Mouse (Mus musculus): Measurements from ENCODE around the gene Ccdc159. TPM values are rescaled to one million over a fixed set of nuclear protein-coding genes. Genes with fewer than 3 reads are reported as not detected.

The Ccdc159 gene
- polyA plus RNA-seq, 1 experiment, result 0.31 TPM

DNA sequence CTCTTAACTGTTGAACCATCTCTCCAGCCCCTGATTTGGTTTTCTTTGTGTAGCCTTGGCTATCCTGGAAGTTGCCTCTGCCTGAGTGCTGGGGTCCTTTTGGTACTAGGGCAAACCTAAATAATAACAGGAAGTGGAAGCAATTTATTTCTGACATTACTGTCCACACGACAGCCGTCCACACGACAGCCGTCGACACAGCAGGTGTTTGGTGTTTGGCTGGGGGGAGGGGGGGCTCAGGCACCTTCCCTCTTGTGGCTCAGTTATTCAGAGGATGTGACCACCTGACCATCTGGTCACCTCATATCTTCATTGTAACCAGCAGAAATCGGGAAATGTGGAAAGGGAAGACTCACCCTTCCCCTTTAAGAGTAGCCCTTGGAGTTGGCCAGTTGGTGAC lies 41.6 kb downstream of the Ccdc159 start:
- TF ChIP-seq GATA1 (IDR thresholded peaks at IDR 0.05; ENCODE audit: low read length), result no peak

DNA sequence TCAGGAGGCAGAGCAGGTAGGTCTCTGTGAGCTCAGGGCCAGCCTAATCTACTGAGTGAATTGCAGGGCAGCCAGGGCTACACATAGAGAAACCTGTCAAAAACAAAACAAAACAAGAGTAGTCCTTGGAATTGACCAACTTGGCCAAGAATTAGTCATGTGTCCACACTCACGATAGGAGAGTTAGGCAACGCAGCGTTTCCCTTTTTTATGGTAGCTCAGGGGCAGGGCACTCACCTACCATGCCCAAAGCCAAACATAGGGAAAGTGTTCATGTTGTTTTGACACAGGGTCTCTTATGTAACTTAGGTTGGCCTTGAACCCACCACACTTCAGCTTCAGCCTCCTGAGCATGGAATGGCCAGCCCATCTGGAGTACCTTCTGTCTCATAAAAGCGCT lies 42.0 kb downstream of the Ccdc159 start:
- TF ChIP-seq GATA1 (IDR thresholded peaks at IDR 0.05; ENCODE audit: low read length), result no peak

DNA sequence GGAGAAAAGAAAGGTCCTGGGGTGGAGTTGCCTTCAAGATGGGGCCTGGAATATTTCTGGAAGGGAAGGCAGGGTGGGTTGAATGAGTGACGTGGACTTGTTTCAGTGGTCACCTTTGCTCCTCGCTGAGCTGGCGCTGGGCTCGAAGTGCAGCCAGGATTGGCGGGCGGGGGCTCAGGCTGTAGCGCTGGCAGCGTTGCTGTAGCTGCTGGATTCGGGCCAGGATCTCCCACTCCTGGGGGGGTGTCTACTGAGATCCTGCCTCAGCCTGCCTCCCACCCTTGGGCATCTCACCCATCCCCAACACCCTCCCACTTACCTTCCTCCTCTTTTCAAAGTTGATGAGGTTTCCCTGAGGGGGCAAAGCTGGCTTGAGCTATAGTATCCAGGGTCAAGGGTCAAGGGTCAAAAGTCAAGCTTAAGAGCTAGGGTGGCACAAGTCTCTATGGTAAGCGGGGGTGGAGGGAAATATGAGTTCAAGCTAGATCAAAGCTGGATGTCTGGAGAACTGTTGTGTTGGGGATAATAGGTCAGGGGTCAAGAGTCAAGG lies 49.4 kb downstream of the Ccdc159 start:
- TF ChIP-seq GATA1 (IDR thresholded peaks at IDR 0.05; ENCODE audit: low read length), result no peak

DNA sequence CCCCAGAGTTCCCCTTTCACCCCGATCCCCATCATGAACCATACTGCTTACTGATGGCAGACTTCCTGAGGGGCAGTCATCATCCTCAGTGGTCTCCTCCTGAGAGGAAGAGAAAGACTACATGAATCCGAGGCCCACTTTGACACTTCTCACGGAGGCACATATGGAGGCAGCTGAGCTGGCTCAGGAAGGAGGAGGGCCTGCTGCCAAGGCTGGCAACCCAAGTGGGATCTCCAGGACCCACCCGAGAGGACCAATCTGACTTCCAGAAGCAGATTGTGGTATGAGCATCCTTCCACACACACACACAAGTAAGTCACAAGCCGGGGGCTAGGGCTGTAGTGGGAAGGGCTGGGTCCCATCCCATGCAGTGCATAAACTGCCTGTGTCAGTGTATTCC lies 50.1 kb downstream of the Ccdc159 start:
- no peak for TF ChIP-seq GATA1 (IDR thresholded peaks at IDR 0.05; ENCODE audit: low read length)

DNA sequence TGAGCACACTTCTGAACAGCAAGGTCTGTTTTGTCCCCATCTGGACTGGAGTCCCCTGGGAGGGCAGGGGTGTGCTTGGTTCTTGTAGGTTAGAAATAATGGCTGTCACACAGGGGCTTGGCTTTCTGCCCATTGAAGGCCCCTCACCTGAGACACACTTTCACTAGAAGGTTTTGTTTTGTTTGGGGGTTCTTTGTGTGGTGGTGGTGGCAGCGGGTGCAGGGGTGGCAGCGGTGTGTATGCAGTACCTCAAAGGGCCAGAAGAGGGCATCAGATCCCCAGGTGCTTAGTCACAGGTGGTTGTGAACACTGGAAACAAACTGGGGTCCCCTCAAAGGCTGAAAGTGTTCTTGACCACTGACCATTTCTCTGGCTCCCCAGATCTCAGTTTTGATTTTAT lies 50.7 kb downstream of the Ccdc159 start:
- TF ChIP-seq GATA1 (IDR thresholded peaks at IDR 0.05; ENCODE audit: low read length), result no peak

DNA sequence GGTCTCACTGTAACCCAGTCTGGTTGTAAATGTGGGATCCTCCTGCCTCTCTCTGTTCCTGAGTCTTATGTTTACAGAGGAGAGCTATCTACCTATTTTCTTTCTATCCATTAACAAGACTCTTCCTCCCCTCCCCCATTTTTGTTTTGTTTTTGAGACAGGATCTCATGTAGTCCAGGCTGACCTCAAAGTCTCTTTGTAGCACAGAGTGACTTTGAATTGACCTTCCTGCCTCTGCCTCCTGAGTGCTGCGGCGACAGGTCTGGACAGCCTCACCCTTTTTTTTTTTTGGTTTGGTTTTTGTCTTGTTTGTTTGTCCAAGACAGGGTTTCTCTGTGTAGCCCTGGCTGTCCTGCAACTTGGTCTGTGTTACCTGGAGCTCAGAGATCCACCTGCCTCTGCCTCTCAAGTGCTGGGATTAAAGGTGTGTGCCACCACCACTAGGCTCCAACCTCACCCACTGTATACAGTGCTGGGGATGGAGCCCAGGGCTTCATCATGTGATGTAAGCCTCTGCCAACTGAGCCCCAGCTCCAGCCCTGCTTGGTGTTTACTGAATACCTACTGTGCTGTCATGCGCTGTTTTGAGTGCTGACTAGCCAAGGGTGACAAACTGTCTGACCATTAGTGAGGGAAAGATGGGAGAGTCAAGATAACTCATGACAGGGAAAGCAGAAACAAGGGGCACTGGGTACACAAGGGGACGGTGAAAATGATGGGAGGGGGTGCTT lies 51.3 kb downstream of the Ccdc159 start:
- TF ChIP-seq GATA1 (IDR thresholded peaks at IDR 0.05; ENCODE audit: low read length), result no peak

DNA sequence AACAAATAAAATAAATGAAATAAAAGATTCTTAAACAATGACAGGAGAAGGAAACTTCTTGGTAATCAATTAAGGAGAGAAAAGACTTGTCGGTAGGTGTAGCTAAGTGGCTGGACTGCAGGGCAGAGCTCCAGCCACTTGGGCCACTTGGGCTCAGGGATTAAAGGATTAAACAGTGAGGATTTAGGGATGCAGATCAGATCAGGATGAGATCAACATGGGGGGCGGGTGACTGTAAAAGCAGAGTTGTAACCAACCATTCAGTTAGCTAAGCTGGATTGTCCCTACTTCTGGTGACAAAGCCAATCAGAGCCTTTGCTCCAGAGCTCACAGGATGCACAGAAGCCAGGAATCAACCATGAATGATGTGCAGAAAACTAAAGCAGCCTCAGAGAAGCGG lies 56.6 kb downstream of the Ccdc159 start:
- no peak for TF ChIP-seq GATA1 (IDR thresholded peaks at IDR 0.05; ENCODE audit: low read length)

Other genes with a start within 250 kb of the Ccdc159 start
- gene Ldlr, start 204.0 kb upstream of the Ccdc159 start, polyA plus RNA-seq (2012), result 35.3 and 54.5 TPM in 2 replicates
- gene Spc24, start 167.2 kb upstream of the Ccdc159 start, polyA plus RNA-seq (2012), result 90.6 and 123 TPM in 2 replicates
- gene Kank2, start 128.7 kb upstream of the Ccdc159 start, polyA plus RNA-seq (2012), result 0.01 and 0.04 TPM in 2 replicates
- gene Angptl8, start 92.0 kb upstream of the Ccdc159 start, polyA plus RNA-seq (2012), result not detected in 2 replicates
- gene Dock6, start 74.8 kb upstream of the Ccdc159 start, polyA plus RNA-seq (2012), result 6.5 and 7.2 TPM in 2 replicates
- gene Rab3d, start 9.3 kb upstream of the Ccdc159 start, polyA plus RNA-seq (2012), result 7.7 and 15.2 TPM in 2 replicates
- gene Tmem205, start 85 bp downstream of the Ccdc159 start, polyA plus RNA-seq (2012), result 13.3 and 18.6 TPM in 2 replicates
- gene Plppr2, start 9.6 kb downstream of the Ccdc159 start, polyA plus RNA-seq (2012), result 3.6 and 5.0 TPM in 2 replicates
- 15.1 and 19.9 TPM in 2 replicates for gene Swsap1, start 28.3 kb downstream of the Ccdc159 start, polyA plus RNA-seq (2012)
- gene Epor, start 36.0 kb downstream of the Ccdc159 start, polyA plus RNA-seq (2012), result 159 and 199 TPM in 2 replicates
- gene Rgl3, start 62.0 kb downstream of the Ccdc159 start, polyA plus RNA-seq (2012), result not detected in 2 replicates
- gene Ccdc151, start 75.2 kb downstream of the Ccdc159 start, polyA plus RNA-seq (2012), result 0.05 and 0.06 TPM in 2 replicates
- gene Prkcsh, start 75.3 kb downstream of the Ccdc159 start, polyA plus RNA-seq (2012), result 177 and 197 TPM in 2 replicates
- not detected in 2 replicates for gene Elavl3, start 124.6 kb downstream of the Ccdc159 start, polyA plus RNA-seq (2012)
- gene Gm49318, start 143.8 kb downstream of the Ccdc159 start, polyA plus RNA-seq (2012), result not detected in 2 replicates
- 17.0 and 20.8 TPM in 2 replicates for gene Zfp653, start 143.9 kb downstream of the Ccdc159 start, polyA plus RNA-seq (2012)
- 34.1 and 46.0 TPM in 2 replicates for gene Ecsit, start 158.0 kb downstream of the Ccdc159 start, polyA plus RNA-seq (2012)
- not detected in 2 replicates for gene Cnn1, start 171.7 kb downstream of the Ccdc159 start, polyA plus RNA-seq (2012)
- 67.9 and 125 TPM in 2 replicates for gene Elof1, start 189.7 kb downstream of the Ccdc159 start, polyA plus RNA-seq (2012)
- gene Acp5, start 208.2 kb downstream of the Ccdc159 start, polyA plus RNA-seq (2012), result 19.9 and 22.9 TPM in 2 replicates
- 87.8 and 135 TPM in 2 replicates for gene Pigyl, start 229.4 kb downstream of the Ccdc159 start, polyA plus RNA-seq (2012)